ENCODE assay signal across 8 mouse cellular contexts in the genomic region with DNA sequence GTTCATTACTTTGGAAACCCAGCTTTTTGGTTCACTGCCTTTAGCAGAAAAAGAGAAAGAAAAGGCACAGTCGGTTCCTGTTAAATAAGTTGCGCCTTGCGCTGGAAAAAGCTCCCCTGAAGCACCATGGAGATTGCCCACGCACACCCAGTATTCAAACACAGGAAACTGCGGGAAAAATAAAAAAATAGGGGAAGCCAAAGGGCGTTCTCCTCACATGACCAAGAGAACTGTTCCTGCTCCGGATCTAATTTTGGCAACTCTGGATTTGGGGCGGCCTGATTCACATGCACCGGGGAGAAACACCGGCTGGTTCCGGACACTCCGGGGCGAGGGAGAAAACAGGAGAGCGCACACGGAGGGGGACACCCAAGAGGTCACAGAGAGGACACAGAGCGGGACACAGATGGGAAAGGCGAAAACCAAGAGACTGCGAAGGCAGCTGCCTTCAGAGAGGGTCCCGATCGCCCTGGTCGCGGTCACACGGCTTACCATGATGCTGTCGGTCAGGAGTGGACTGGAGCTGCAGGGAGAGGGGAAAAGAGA. TPM values are rescaled to one million over a fixed set of nuclear protein-coding genes. Genes with fewer than 3 reads are reported as not detected.
DNase-seq lines count a peak whose midpoint lies in the region; ATAC-seq and TF ChIP-seq lines count a peak whose summit lies in the region.
"Had no signal": no experiment of that assay in that cellular context is flagged by ENCODE, and none has a peak within 500 bp of the region (broad histone marks: within the 10 kb centered on the region; RNA-seq: fewer than 3 reads in every experiment).

No protein-coding gene starts in this region.

- H3K4me2 ChIP-seq in forebrain, postnatal 0 days (ENCODE audit: low read depth) = peak overlapping the region; percentile 99

- H3K4me1 ChIP-seq in forebrain, postnatal 0 days (ENCODE audit: insufficient read depth) = 0 out of 2 replicates have a peak, but pooled peaks cover 7% of the 10 kb centered on the region

- ATAC-seq in forebrain, postnatal 0 days = peak; percentile 11; the same call in 1 of the 2 replicates
- ATAC-seq in hematopoietic stem cell, adult 5-6 weeks (replicated peaks in 1 of 2; ENCODE audit: insufficient read depth in 1 of 2, low FRiP score in 2 of 2, low TSS enrichment in 1 of 2, low read depth in 1 of 2, poor library complexity in 2 of 2, severe bottlenecking in 2 of 2) = peak; percentile 33 to 37

- peak overlapping the region; percentile 55; the same call in 1 of the 2 replicates for H3K27ac ChIP-seq in forebrain, postnatal 0 days (ENCODE audit: low read depth, low read length)

- H3K4me3 ChIP-seq in forebrain, postnatal 0 days (ENCODE audit: low read depth, low read length) = peak overlapping the region; percentile 71

- H3K36me3 ChIP-seq in forebrain, postnatal 0 days (ENCODE audit: insufficient read depth) = no peaks in the 10 kb centered on the region

- H3K9ac ChIP-seq in forebrain, postnatal 0 days = peak overlapping the region; percentile 64

- WGBS in forebrain, postnatal 0 days = 2% methylated on average over 24 of the region's 24 CpGs

- TF ChIP-seq CTCF in forebrain, postnatal 0 days (IDR thresholded peaks at IDR 0.05; ENCODE audit: low read depth) = no peak

- no peaks in the 10 kb centered on the region for H3K27me3 ChIP-seq in forebrain, postnatal 0 days (ENCODE audit: insufficient read depth, low read length)

- no peaks in the 10 kb centered on the region for H3K9me3 ChIP-seq in forebrain, postnatal 0 days (ENCODE audit: low read length)

- DNase-seq in ES-CJ7 (ENCODE audit: low read depth, low spot score) = peak; percentile 6
- peak; percentile 63 for DNase-seq in adrenal gland, postnatal 10 days
- DNase-seq in forebrain, postnatal 0 days = peak; percentile 31
- peak; percentile 52 for DNase-seq in layer of hippocampus, adult 9-11 months
- DNase-seq in lung, postnatal 14 days = peak; percentile 51
- peak; percentile 44 for DNase-seq in right cerebral cortex, postnatal 25 days

RNA-seq across cellular contexts. Expression of a gene that starts 0.7 kb away (rescaled TPM):
- 100 to 1,000 TPM; 410 to 415 TPM for total RNA-seq in adrenal gland, postnatal 10 days (2021)
- total RNA-seq in forebrain, postnatal 0 days (2014; rRNA removed) = 38.6 and 41.2 TPM in 2 replicates
- polyA plus RNA-seq in forebrain, postnatal 0 days (2015; fragmentation: Nextera tagmentation; extraction: Ambion mirVana) = 47.2 and 48.9 TPM in 2 replicates
- 107 and 113 TPM in 2 replicates for total RNA-seq in hematopoietic stem cell, adult 5-6 weeks (2017)

RNA-seq across cellular contexts. Expression of a gene that starts 0.7 kb away (rescaled TPM):
- total RNA-seq in adrenal gland, postnatal 10 days (2021) = 1 to 10 TPM; 2.6 to 2.7 TPM
- not detected in 2 replicates for total RNA-seq in forebrain, postnatal 0 days (2014; rRNA removed)
- polyA plus RNA-seq in forebrain, postnatal 0 days (2015; fragmentation: Nextera tagmentation; extraction: Ambion mirVana) = 0.69 and 0.74 TPM in 2 replicates
- 1.4 TPM in 1 of 2 replicates, not detected in the other for total RNA-seq in hematopoietic stem cell, adult 5-6 weeks (2017)

RNA-seq across cellular contexts. Expression of a gene that starts 46.6 kb away (rescaled TPM):
- total RNA-seq in adrenal gland, postnatal 10 days (2021) = under 1 TPM; 0.09 to 0.70 TPM
- total RNA-seq in forebrain, postnatal 0 days (2014; rRNA removed) = 0.69 and 1.3 TPM in 2 replicates
- polyA plus RNA-seq in forebrain, postnatal 0 days (2015; fragmentation: Nextera tagmentation; extraction: Ambion mirVana) = 0.45 and 0.68 TPM in 2 replicates
- not detected in 2 replicates for total RNA-seq in hematopoietic stem cell, adult 5-6 weeks (2017)
- total RNA-seq: heart, postnatal 36 days had no signal

Comparison
In these comparisons a context has a peak if more than half of its experiments do, and no peak if none do; other contexts are left out.
1. Peak in every context shown above with its lines: DNase-seq, ATAC-seq, H3K4me3 ChIP-seq and H3K27ac ChIP-seq.
2. DNase-seq: peak in every context shown above with its lines; median percentile 63 in adrenal gland, postnatal 10 days; 52 in layer of hippocampus, adult 9-11 months; 51 in lung, postnatal 14 days; 44 in right cerebral cortex, postnatal 25 days; 31 in forebrain, postnatal 0 days; 6 in ES-CJ7.